Mouse (Mus musculus) left cerebral cortex, adult 18-20 months (tissue): ENCODE data around the gene Ptprd. TPM values are rescaled to one million over a fixed set of nuclear protein-coding genes. Genes with fewer than 3 reads are reported as not detected.
A peak's percentile ranks its signal among the peaks of the same experiment; 100 is the strongest.

Source experiments
- DNase-seq, 2 experiments: peaks; one replicate each; pipeline ENCODE4 v3.0.0; 2021 to 2022; ENCODE audit warnings: low spot score in 2 of 2, mixed read lengths in 1 of 2
- total RNA-seq, 2 experiments: library from RNA; stranded (reverse); gene quantifications; 2 replicates each; pipeline ENCODE4 v1.2.3; 2021

The Ptprd gene
- total RNA-seq, 2 experiments from 2014 or later: 261 to 270 TPM

- DNase-seq: no peak
Measured at GRCm38 (mm10) chr4:76414591-76414990, 1797.2 kb downstream of the Ptprd start.

GRCm38 (mm10) chr4:76410053-76410452 lies 1801.7 kb downstream of the Ptprd start:
- DNase-seq: no peak

- no peak for DNase-seq
Measured at GRCm38 (mm10) chr4:76409159-76409558, 1802.6 kb downstream of the Ptprd start.

- no peak for DNase-seq
Measured at GRCm38 (mm10) chr4:76405862-76406454, 1805.8 kb downstream of the Ptprd start.

GRCm38 (mm10) chr4:76403219-76403618 lies 1808.5 kb downstream of the Ptprd start:
- DNase-seq: no peak

GRCm38 (mm10) chr4:76387887-76388286 lies 1823.9 kb downstream of the Ptprd start:
- DNase-seq: no peak

- no peak for DNase-seq
Measured at GRCm38 (mm10) chr4:76386978-76387824, 1824.6 kb downstream of the Ptprd start.

- peak; percentile 18 to 26 for DNase-seq
Measured at GRCm38 (mm10) chr4:76385818-76386217, 1825.9 kb downstream of the Ptprd start.

GRCm38 (mm10) chr4:76380312-76380917 lies 1831.3 kb downstream of the Ptprd start:
- peak; percentile 25 to 63 for DNase-seq

- DNase-seq: peak; percentile 15 to 42
Measured at GRCm38 (mm10) chr4:76370041-76370880, 1841.5 kb downstream of the Ptprd start.

- DNase-seq: no peak
Measured at GRCm38 (mm10) chr4:76369101-76369500, 1842.7 kb downstream of the Ptprd start.

GRCm38 (mm10) chr4:76368291-76368690 lies 1843.5 kb downstream of the Ptprd start:
- no peak for DNase-seq

GRCm38 (mm10) chr4:76367285-76367684 lies 1844.5 kb downstream of the Ptprd start:
- DNase-seq: no peak

GRCm38 (mm10) chr4:76365871-76366270 lies 1845.9 kb downstream of the Ptprd start:
- DNase-seq: no peak

- no peak for DNase-seq
Measured at GRCm38 (mm10) chr4:76361546-76361945, 1850.2 kb downstream of the Ptprd start.

GRCm38 (mm10) chr4:76354167-76354566 lies 1857.6 kb downstream of the Ptprd start:
- peak in 1 of 2 experiments; percentile 29 for DNase-seq

GRCm38 (mm10) chr4:76352468-76352867 lies 1859.3 kb downstream of the Ptprd start:
- no peak for DNase-seq

- no peak for DNase-seq
Measured at GRCm38 (mm10) chr4:76351201-76351979, 1860.4 kb downstream of the Ptprd start.

- DNase-seq: no peak
Measured at GRCm38 (mm10) chr4:76350241-76350962, 1861.4 kb downstream of the Ptprd start.

GRCm38 (mm10) chr4:76344059-76344458 lies 1867.7 kb downstream of the Ptprd start:
- no peak for DNase-seq
